Mouse (Mus musculus) neural tube, embryonic 11.5 days (tissue): ENCODE measurements around the gene Satb2. TPM values are rescaled to one million over a fixed set of nuclear protein-coding genes. Genes with fewer than 3 reads are reported as not detected.

Experiments
- ATAC-seq: fragments of 200-750 bp; cut with Nextera tagmentation; 2 replicates; pipeline ENCODE4 v1.8.0; 2017; ENCODE audit warnings: moderate number of reproducible peaks, mild to moderate bottlenecking, moderate TSS enrichment, moderate library complexity; ENCODE audit not compliant: insufficient read depth, low FRiP score, low TSS enrichment
- DNase-seq: peaks from one replicate; pipeline ENCODE4 v3.0.0-alpha.2; 2015; ENCODE audit warnings: low spot score
- H3K27ac ChIP-seq: fragments of 300-500 bp; sonication (generic); 2 replicates; pipeline ENCODE4 v1.5.1; 2014; ENCODE audit warnings: low read depth, mild to moderate bottlenecking, low read length
- H3K27me3 ChIP-seq: fragments of 300-500 bp; sonication (generic); 2 replicates; pipeline ENCODE4 v1.6.1; 2014; ENCODE audit warnings: mild to moderate bottlenecking, low read length, mixed read lengths; ENCODE audit not compliant: control insufficient read depth, insufficient read depth
- H3K36me3 ChIP-seq: fragments of 300-500 bp; sonication (generic); 2 replicates; pipeline ENCODE4 v1.6.1; 2014; ENCODE audit warnings: mild to moderate bottlenecking, low read length, moderate library complexity, mixed read lengths; ENCODE audit not compliant: control insufficient read depth, insufficient read depth
- H3K4me1 ChIP-seq: fragments of 300-500 bp; sonication (generic); 2 replicates; pipeline ENCODE4 v1.6.1; 2014; ENCODE audit warnings: low read length, mixed read lengths; ENCODE audit not compliant: control insufficient read depth, insufficient read depth
- H3K4me2 ChIP-seq: fragments of 300-500 bp; sonication (generic); 2 replicates; pipeline ENCODE4 v1.6.1; 2014; ENCODE audit warnings: low read depth, mild to moderate bottlenecking, moderate library complexity
- H3K4me3 ChIP-seq: fragments of 300-500 bp; sonication (generic); 2 replicates; pipeline ENCODE4 v1.5.1; 2014; ENCODE audit warnings: low read depth, low read length
- H3K9ac ChIP-seq: fragments of 300-500 bp; sonication (generic); 2 replicates; pipeline ENCODE4 v1.6.1; 2014; ENCODE audit warnings: mild to moderate bottlenecking, low read length
- H3K9me3 ChIP-seq: fragments of 300-500 bp; sonication (generic); 2 replicates; pipeline ENCODE4 v1.6.1; 2016; ENCODE audit warnings: low read length; ENCODE audit not compliant: control insufficient read depth
- WGBS: fragments of 180-500 bp; shearing (Covaris S2); extraction: QIAGEN DNeasy Blood & Tissue Kit; methylation state at CpG from one replicate; pipeline ENCODE4 v1.1.7; 2014; 5-methylcytosine and 5-hydroxymethylcytosine counted together
- polyA plus RNA-seq: library from polyadenylated mRNA; unstranded; fragments of >200 nt; fragmentation: Nextera tagmentation; extraction: Ambion mirVana; gene quantifications from 2 replicates; pipeline ENCODE4 v1.2.1, GENCODE M21; 2014

Satb2 gene
- polyA plus RNA-seq, 1 experiment from 2014 or later = 1.5 TPM

DNA sequence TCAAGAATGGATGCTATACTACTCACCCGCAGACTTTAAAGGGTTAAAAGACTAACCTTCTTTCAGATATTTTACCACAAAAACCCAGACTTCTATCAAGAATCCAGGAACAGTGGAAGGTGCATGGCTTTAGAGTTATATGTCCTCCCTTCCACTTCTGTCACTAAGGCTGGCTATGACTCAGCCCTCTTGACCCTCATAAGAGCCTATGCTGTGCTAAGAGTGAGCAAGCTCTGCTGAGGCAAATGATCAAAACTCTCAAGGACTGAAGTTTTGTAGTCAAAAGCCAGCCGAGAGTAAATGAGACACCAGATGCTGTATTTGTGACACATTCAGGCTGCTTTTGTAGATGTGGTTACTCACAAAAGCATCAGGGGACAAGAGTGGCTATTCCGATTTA is 81.8 kb downstream of the Satb2 start:
- no peak overlapping the region for H3K9ac ChIP-seq
- 89% methylated on average over 3 of the region's 3 CpGs for WGBS

DNA sequence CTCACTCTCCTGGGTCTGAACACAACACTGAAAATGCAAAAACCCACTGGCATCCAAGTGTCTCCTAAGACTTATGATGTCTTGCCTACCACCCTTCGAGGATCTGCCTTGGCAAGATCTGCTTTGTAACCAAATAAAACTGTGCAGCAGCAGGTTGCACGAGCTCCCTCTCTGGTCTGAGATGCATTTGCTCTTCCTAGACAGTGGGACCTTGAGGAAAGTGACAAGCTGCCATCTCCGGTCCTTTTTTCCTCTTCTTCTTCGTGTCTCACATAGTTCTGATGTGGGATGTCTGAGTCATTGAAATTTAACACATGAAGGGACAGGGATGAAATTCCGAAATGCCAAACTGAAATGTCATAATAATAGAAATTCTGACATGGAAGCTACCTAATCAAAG is 85.7 kb downstream of the Satb2 start:
- H3K27me3 ChIP-seq = no peaks in the 10 kb centered on the region
- H3K4me2 ChIP-seq = no peak overlapping the region
- H3K36me3 ChIP-seq = no peaks in the 10 kb centered on the region
- H3K4me1 ChIP-seq = no peaks in the 10 kb centered on the region
- H3K4me3 ChIP-seq = no peak overlapping the region
- ATAC-seq (no peak), DNase-seq (no peak)
- no peak overlapping the region for H3K9ac ChIP-seq
- no peaks in the 10 kb centered on the region for H3K9me3 ChIP-seq
- H3K27ac ChIP-seq = no peak overlapping the region
- WGBS = 87% methylated on average over 5 of the region's 5 CpGs

More for the DNA sequence above, 81.8 kb downstream of the Satb2 start:
- no peak for ATAC-seq
- no peak for DNase-seq
- Histone ChIP-seq H3K9me3 (no peaks in the 10 kb centered on the region), H3K4me3 (no peak overlapping the region), H3K27ac (no peak overlapping the region), H3K4me1 (0 out of 2 replicates have a peak, but pooled peaks cover 4% of the 10 kb centered on the region), H3K27me3 (no peaks in the 10 kb centered on the region), H3K4me2 (no peak overlapping the region), H3K36me3 (no peaks in the 10 kb centered on the region)

DNA sequence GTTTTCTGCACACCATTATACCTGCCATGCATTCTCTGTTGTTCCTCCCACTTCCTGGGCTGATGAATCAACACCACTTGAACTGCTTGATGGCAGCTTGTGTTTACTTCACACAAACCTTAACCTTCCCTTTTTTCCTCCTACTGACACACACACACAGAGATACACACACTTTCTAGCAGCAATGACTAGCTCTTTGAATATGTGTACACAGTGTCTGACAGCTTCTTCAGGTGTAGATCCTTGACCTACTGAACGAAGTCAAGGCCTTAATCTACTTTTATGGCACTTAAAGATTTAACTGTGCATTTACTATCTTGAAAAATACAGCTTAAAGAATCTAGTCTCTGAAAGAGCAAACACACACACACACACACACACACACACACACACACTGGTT is 89.5 kb downstream of the Satb2 start:
- no peaks in the 10 kb centered on the region for H3K4me1 ChIP-seq
- no peaks in the 10 kb centered on the region for H3K36me3 ChIP-seq
- 83% methylated on average over 1 of the region's 1 CpGs for WGBS
- no peaks in the 10 kb centered on the region for H3K27me3 ChIP-seq
- no peak overlapping the region for H3K27ac ChIP-seq
- no peak overlapping the region for H3K4me2 ChIP-seq
- no peak overlapping the region for H3K9ac ChIP-seq
- no peak overlapping the region for H3K4me3 ChIP-seq
- no peak for DNase-seq
- H3K9me3 ChIP-seq = no peaks in the 10 kb centered on the region
- no peak for ATAC-seq

DNA sequence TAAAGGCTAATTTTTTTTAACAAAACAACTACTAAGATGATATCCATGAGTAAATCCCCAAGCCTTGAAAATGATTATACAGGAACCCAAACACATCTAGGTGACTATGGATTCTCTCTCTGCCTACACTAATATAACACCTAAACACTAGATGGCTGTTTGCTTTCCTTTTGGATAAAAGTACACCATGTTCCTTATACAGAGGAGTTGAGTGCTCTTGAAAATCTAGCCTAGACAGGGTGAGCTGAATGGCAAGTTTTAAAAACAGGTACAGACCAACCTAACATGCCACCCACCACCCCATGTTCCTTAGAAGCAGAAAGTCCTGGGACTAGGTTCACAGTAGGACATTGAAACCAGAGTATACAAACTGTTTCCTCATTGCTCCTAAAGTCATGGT is 90.9 kb downstream of the Satb2 start:
- Histone ChIP-seq H3K4me1 (no peaks in the 10 kb centered on the region), H3K4me3 (no peak overlapping the region), H3K27ac (no peak overlapping the region), H3K4me2 (no peak overlapping the region), H3K9ac (no peak overlapping the region), H3K9me3 (no peaks in the 10 kb centered on the region), H3K27me3 (no peaks in the 10 kb centered on the region), H3K36me3 (no peaks in the 10 kb centered on the region)
- ATAC-seq (no peak), DNase-seq (no peak)

DNA sequence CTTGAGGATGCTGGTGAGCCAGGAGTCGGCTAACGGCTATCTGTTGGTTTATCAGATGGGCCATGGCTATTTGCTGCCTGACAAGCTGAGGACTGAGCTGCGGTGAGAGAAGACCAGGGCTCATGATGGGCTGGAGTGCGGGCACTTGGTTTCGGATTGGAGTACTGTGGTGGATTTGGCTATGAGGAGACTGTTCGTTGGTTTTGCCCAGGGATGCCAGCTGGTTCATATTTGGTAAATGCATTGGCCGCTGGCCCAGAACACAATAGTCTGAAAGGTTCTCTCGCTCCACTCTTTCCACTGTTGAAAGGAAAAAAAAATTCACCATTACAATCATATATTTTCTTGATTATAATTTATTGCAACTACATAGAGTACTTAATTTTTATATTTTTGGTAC is 107.0 kb downstream of the Satb2 start:
- no peaks in the 10 kb centered on the region for H3K4me1 ChIP-seq
- ATAC-seq (no peak), DNase-seq (no peak)
- H3K9me3 ChIP-seq = no peaks in the 10 kb centered on the region
- H3K4me3 ChIP-seq = no peak overlapping the region
- H3K27me3 ChIP-seq = no peaks in the 10 kb centered on the region
- WGBS = 91% methylated on average over 8 of the region's 8 CpGs
- no peak overlapping the region for H3K9ac ChIP-seq
- no peak overlapping the region for H3K27ac ChIP-seq
- H3K36me3 ChIP-seq = no peaks in the 10 kb centered on the region
- H3K4me2 ChIP-seq = no peak overlapping the region

DNA sequence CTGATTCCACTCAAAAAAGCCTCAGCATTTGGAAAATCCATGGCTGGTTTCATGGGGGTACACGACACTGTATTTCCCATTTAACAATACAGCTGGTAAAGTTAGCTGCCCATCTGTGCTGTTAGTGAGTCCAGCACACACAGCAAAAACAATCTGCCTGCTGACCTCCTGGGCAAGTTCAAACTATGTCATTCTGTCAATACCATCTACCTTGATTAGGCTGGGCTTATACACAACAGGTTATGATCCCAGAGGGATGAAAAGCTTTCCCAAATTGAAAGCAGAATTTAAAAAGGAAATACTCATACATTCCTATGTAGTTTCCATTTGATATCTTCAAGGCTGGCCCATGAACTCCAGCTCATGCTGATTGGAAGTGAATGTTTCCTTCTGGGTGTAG is 113.2 kb downstream of the Satb2 start:
- ATAC-seq = no peak
- no peaks in the 10 kb centered on the region for H3K27me3 ChIP-seq
- no peak for DNase-seq
- no peaks in the 10 kb centered on the region for H3K9me3 ChIP-seq
- no peak overlapping the region for H3K9ac ChIP-seq
- H3K36me3 ChIP-seq = no peaks in the 10 kb centered on the region
- 55% methylated on average over 1 of the region's 1 CpGs for WGBS
- H3K27ac ChIP-seq = no peak overlapping the region
- no peak overlapping the region for H3K4me3 ChIP-seq
- no peaks in the 10 kb centered on the region for H3K4me1 ChIP-seq
- H3K4me2 ChIP-seq = no peak overlapping the region

DNA sequence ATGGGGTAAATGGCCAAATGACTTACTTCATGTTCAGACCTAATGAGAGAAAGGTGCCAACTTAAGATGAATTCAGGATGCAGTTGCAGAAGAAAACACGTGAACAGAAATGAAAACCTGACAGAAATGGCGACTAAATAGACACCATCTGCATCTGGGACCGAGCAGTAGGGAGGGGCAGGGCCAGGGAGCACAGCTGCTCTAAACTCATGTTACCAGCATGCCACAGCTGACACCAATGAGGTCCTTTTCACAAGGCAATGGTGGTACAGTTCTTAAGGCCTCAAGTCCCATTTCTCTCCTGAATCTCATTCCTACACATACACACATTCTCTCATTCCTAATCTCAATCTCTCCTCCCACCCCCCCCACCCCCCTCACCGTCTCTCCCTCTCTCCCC is 115.7 kb downstream of the Satb2 start:
- Histone ChIP-seq H3K4me2 (no peak overlapping the region), H3K4me1 (no peaks in the 10 kb centered on the region), H3K27ac (no peak overlapping the region), H3K36me3 (no peaks in the 10 kb centered on the region), H3K27me3 (no peaks in the 10 kb centered on the region), H3K9me3 (no peaks in the 10 kb centered on the region), H3K9ac (no peak overlapping the region), H3K4me3 (no peak overlapping the region)
- 57% methylated on average over 4 of the region's 4 CpGs for WGBS
- DNase-seq (no peak), ATAC-seq (no peak)

DNA sequence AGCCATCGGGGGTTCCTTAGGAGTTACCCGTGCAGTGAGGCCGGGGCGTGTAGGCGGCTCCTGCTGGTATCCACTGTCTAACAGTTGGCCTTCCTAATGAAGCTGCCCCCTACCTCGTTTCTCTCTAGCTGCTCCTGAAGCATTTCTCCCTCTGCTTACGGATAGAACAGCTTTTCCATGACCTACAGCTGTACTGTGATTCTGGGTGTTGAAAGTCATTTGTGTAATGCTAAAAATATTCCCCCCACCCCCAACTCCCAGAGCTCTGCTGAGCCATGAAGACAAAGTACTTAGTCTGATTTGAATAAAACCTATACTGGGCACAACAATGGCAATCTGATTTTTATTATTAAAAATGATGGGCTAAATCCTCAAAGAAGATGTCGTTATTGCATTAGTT is 121.2 kb downstream of the Satb2 start:
- H3K4me2 ChIP-seq = no peak overlapping the region
- H3K9me3 ChIP-seq = no peaks in the 10 kb centered on the region
- no peaks in the 10 kb centered on the region for H3K36me3 ChIP-seq
- H3K27ac ChIP-seq = no peak overlapping the region
- H3K4me3 ChIP-seq = no peak overlapping the region
- no peaks in the 10 kb centered on the region for H3K4me1 ChIP-seq
- no peak overlapping the region for H3K9ac ChIP-seq
- no peak for DNase-seq
- ATAC-seq = no peak
- WGBS = 88% methylated on average over 8 of the region's 8 CpGs
- no peaks in the 10 kb centered on the region for H3K27me3 ChIP-seq

DNA sequence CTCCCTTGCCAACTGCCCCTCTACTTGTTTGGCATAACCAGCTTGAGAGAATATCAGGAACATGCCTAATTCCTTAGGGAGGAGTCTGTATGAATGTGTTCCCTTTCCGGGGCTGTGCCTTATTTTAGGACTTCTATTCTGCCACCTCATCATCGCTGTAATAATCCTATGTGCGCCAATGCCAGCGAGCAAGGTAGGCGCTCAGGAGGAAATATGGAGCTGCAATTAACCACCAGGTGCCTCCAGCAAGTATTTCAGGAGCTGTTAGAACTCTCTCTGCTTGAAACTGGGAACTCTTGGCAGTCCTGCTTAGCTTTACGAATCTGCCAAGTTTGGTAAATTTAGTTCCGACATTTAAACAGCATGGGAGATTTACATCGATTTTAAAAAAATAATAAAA is 128.0 kb downstream of the Satb2 start:
- H3K9me3 ChIP-seq = no peaks in the 10 kb centered on the region
- no peak overlapping the region for H3K27ac ChIP-seq
- WGBS = 93% methylated on average over 8 of the region's 8 CpGs
- H3K9ac ChIP-seq = no peak overlapping the region
- no peaks in the 10 kb centered on the region for H3K36me3 ChIP-seq
- no peak overlapping the region for H3K4me2 ChIP-seq
- H3K4me3 ChIP-seq = no peak overlapping the region
- DNase-seq = no peak
- H3K27me3 ChIP-seq = no peaks in the 10 kb centered on the region
- no peaks in the 10 kb centered on the region for H3K4me1 ChIP-seq
- ATAC-seq = no peak
